Mouse (Mus musculus) midbrain, embryonic 14.5 days (tissue): Measurements from ENCODE around the gene Kank4. TPM values are rescaled to one million over a fixed set of nuclear protein-coding genes. Genes with fewer than 3 reads are reported as not detected.

ENCODE experiments used
- ATAC-seq: fragments of 200-750 bp; cut with Nextera tagmentation; 2 replicates; pipeline ENCODE4 v1.8.0; 2017; ENCODE audit warnings: moderate number of reproducible peaks, moderate library complexity; ENCODE audit not compliant: low FRiP score, low TSS enrichment
- DNase-seq: peaks from one replicate; pipeline ENCODE4 v3.0.0-alpha.2; 2015
- H3K27ac ChIP-seq: fragments of 300-500 bp; sonication (generic); replicated peaks from 2 replicates; pipeline ENCODE4 v1.5.1; 2014; ENCODE audit warnings: mild to moderate bottlenecking, low read depth, low read length, moderate library complexity
- H3K27me3 ChIP-seq: fragments of 300-500 bp; sonication (generic); 2 replicates; pipeline ENCODE4 v1.6.1; 2014; ENCODE audit warnings: low read length, control low read depth, mixed read lengths; ENCODE audit not compliant: control insufficient read depth, insufficient read depth
- H3K36me3 ChIP-seq: fragments of 300-500 bp; sonication (generic); 2 replicates; pipeline ENCODE4 v1.6.1; 2014; ENCODE audit warnings: low read length, control low read depth; ENCODE audit not compliant: control insufficient read depth, insufficient read depth
- H3K4me1 ChIP-seq: fragments of 300-500 bp; sonication (generic); 2 replicates; pipeline ENCODE4 v1.6.1; 2014; ENCODE audit warnings: mild to moderate bottlenecking, antibody characterized with exemption, low read length, control low read depth; ENCODE audit not compliant: control insufficient read depth, insufficient read depth
- H3K4me2 ChIP-seq: fragments of 300-500 bp; sonication (generic); 2 replicates; pipeline ENCODE4 v1.6.1; 2014; ENCODE audit warnings: mild to moderate bottlenecking, low read length, moderate library complexity
- H3K4me3 ChIP-seq: fragments of 300-500 bp; sonication (generic); replicated peaks from 2 replicates; pipeline ENCODE4 v1.5.1; 2014; ENCODE audit warnings: low read depth, low read length
- H3K9ac ChIP-seq: fragments of 300-500 bp; sonication (generic); replicated peaks from 2 replicates; pipeline ENCODE4 v1.6.1; 2014; ENCODE audit warnings: mild to moderate bottlenecking, low read length, moderate library complexity
- H3K9me3 ChIP-seq: fragments of 300-500 bp; sonication (generic); 2 replicates; pipeline ENCODE4 v1.6.1; 2016; ENCODE audit warnings: low read length, control low read depth, mixed read lengths; ENCODE audit not compliant: control insufficient read depth
- WGBS: fragments of 180-500 bp; shearing (Covaris S2); extraction: QIAGEN DNeasy Blood & Tissue Kit; methylation state at CpG from one replicate; pipeline ENCODE4 v1.1.7; 2014; 5-methylcytosine and 5-hydroxymethylcytosine counted together
- polyA plus RNA-seq: library from polyadenylated mRNA; unstranded; fragments of >200 nt; fragmentation: Nextera tagmentation; extraction: Ambion mirVana; gene quantifications from 2 replicates; pipeline ENCODE4 v1.2.1, GENCODE M21; 2014

Kank4 gene
- polyA plus RNA-seq, 1 experiment from 2014 or later = 0.50 TPM

DNA sequence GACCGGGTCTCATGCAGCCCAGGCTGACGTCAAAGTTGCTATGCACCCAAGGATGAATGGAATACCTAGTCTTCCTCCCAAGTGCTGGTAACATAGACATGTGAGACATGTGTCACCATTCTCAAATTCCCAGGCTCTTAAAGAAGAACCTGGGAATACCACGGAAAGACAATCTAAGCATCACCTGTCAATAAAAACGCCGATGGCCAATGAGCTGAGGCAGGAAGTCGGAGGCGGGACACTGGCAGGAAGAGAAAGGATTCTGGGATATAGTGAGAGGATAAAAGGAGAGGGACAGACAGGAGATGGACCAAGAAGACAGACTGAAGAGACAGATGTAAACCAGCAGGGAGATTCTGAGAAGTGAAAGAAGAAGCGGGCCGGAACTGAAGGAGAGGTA is 23.9 kb downstream of the Kank4 start:
- H3K4me3 ChIP-seq = no peak overlapping the region
- no peaks in the 10 kb centered on the region for H3K36me3 ChIP-seq
- ATAC-seq (no peak), DNase-seq (no peak)
- no peak overlapping the region for H3K4me2 ChIP-seq
- WGBS = 94% methylated on average over 9 of the region's 9 CpGs
- no peaks in the 10 kb centered on the region for H3K9me3 ChIP-seq
- H3K4me1 ChIP-seq = peaks cover 19% of the 10 kb centered on the region
- no peak overlapping the region for H3K9ac ChIP-seq
- H3K27ac ChIP-seq = no peak overlapping the region
- no peaks in the 10 kb centered on the region for H3K27me3 ChIP-seq

DNA sequence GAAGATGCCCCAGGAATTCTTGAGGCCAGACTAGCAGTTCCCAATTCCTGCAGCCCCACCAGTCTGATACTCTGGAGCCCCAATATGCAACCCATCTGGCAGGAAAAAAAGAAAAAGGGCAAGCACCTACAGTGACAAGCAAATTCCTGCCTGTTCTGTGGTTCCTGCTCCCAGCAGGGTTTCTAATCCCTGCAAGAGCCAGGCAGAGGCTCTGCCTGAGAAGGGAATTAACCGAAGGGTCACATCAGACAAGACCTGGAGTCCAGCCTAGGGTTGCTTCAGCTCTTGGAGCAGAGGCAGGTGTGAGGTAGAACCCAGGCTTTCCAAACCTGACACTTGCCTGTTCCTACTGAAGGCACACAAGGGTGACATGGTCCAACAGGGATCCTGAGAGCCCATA is 26.6 kb downstream of the Kank4 start:
- ATAC-seq = no peak
- peaks cover 15% of the 10 kb centered on the region for H3K4me1 ChIP-seq
- H3K36me3 ChIP-seq = no peaks in the 10 kb centered on the region
- no peak overlapping the region for H3K27ac ChIP-seq
- no peak overlapping the region for H3K4me3 ChIP-seq
- H3K27me3 ChIP-seq = no peaks in the 10 kb centered on the region
- 27% methylated on average over 1 of the region's 1 CpGs for WGBS
- H3K9ac ChIP-seq = no peak overlapping the region
- no peak for DNase-seq
- no peaks in the 10 kb centered on the region for H3K9me3 ChIP-seq
- no peak overlapping the region for H3K4me2 ChIP-seq

DNA sequence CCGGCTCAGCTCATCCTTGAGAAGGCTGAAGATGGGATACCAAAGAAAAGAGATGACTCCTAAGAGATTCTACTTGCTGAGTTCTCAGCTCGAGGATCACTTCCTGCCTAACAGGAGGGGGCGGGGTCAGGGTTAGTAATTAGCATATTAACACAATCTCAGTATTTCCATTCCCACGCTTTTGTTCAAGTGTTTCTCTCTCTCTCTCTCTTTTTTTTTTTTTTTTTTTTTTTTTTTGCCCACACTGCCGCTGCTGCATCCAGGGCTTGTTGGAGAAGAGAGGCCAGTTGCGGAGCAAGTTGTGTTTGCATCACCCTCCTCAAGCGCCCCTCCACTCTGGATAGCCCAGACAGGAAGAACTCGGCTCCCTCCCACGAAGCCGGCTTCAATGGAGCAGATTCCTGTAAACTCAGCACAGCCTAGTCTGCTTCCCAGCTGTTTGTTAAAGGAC is 27.5 kb downstream of the Kank4 start:
- H3K9me3 ChIP-seq = no peaks in the 10 kb centered on the region
- H3K27me3 ChIP-seq = no peaks in the 10 kb centered on the region
- no peak overlapping the region for H3K9ac ChIP-seq
- H3K36me3 ChIP-seq = no peaks in the 10 kb centered on the region
- H3K4me3 ChIP-seq = peak overlapping the region; percentile 24
- H3K27ac ChIP-seq = no peak overlapping the region
- DNase-seq (peak; percentile 74), ATAC-seq (peak; percentile 41; the same call in 1 of the 2 replicates)
- H3K4me2 ChIP-seq = peak overlapping the region; percentile 51
- 8% methylated on average over 10 of the region's 10 CpGs for WGBS
- H3K4me1 ChIP-seq = peaks cover 15% of the 10 kb centered on the region

GRCm38 (mm10) chr4:98789133-98789765 is 28.1 kb downstream of the Kank4 start:
- no peak for ATAC-seq
- H3K36me3 ChIP-seq = no peaks in the 10 kb centered on the region
- H3K4me2 ChIP-seq = peak overlapping the region; percentile 51
- peak overlapping the region; percentile 24 for H3K4me3 ChIP-seq
- H3K9me3 ChIP-seq = no peaks in the 10 kb centered on the region
- no peak overlapping the region for H3K9ac ChIP-seq
- peak; percentile 25 for DNase-seq
- WGBS = 66% methylated on average over 7 of the region's 7 CpGs
- H3K27me3 ChIP-seq = no peaks in the 10 kb centered on the region
- H3K4me1 ChIP-seq = peaks cover 15% of the 10 kb centered on the region
- no peak overlapping the region for H3K27ac ChIP-seq

DNA sequence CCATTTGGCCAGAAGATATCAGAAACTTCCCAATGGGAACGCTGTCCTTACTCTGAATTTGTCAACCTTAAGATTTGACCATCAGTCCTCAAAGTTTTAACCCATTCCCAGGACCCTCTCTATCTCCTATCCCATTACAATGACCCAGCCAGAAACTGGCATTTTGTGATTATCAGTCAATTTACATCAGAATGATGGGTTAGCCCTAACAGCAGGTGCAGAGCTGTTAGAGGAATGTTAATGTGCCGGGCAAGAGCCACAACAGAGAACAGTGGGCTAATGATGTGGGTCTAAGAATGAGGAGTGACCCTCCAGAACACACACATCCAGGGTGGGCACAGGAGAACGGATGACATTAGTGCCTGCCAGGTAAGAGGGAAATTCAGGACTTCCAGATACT is 31.1 kb downstream of the Kank4 start:
- WGBS = 25% methylated on average over 3 of the region's 3 CpGs
- DNase-seq (no peak), ATAC-seq (no peak)
- no peak overlapping the region for H3K4me3 ChIP-seq
- no peak overlapping the region for H3K4me2 ChIP-seq
- H3K4me1 ChIP-seq = peaks cover 15% of the 10 kb centered on the region
- no peak overlapping the region for H3K9ac ChIP-seq
- H3K9me3 ChIP-seq = no peaks in the 10 kb centered on the region
- H3K27ac ChIP-seq = no peak overlapping the region
- no peaks in the 10 kb centered on the region for H3K27me3 ChIP-seq
- no peaks in the 10 kb centered on the region for H3K36me3 ChIP-seq

DNA sequence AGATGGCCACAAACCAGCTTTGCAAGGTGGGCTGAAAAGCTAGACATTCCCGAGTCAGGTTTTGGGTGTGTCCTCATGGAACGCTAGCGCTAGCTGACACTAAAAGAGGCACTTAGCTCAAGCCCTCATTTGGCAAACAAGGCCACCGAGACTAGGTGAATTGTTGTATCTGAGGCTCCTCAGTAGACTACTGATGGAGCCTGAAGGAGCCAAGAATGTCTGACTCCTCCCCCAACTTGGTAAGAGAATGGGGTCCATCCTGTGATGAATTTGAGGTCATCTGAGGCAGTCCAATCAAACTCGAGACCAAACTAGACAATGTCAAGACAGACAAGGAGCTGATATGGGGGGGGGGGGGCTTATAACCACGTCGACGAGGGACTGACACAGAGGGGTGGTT is 31.5 kb downstream of the Kank4 start:
- Histone ChIP-seq H3K27me3 (no peaks in the 10 kb centered on the region), H3K4me2 (no peak overlapping the region), H3K4me3 (no peak overlapping the region), H3K36me3 (no peaks in the 10 kb centered on the region), H3K9me3 (no peaks in the 10 kb centered on the region), H3K9ac (no peak overlapping the region), H3K27ac (no peak overlapping the region), H3K4me1 (peaks cover 15% of the 10 kb centered on the region)
- DNase-seq = no peak
- ATAC-seq = no peak
- 53% methylated on average over 8 of the region's 8 CpGs for WGBS

GRCm38 (mm10) chr4:98778219-98778618 is 39.1 kb downstream of the Kank4 start:
- Histone ChIP-seq H3K9ac (no peak overlapping the region), H3K27me3 (no peaks in the 10 kb centered on the region), H3K27ac (no peak overlapping the region), H3K4me1 (peaks cover 4% of the 10 kb centered on the region; the same call in 1 of the 2 replicates), H3K36me3 (no peaks in the 10 kb centered on the region), H3K4me3 (no peak overlapping the region), H3K4me2 (peak overlapping the region; percentile 37), H3K9me3 (no peaks in the 10 kb centered on the region)
- ATAC-seq (no peak), DNase-seq (no peak)
- 19% methylated on average over 16 of the region's 16 CpGs for WGBS

GRCm38 (mm10) chr4:98777464-98777863 is 39.9 kb downstream of the Kank4 start:
- H3K9me3 ChIP-seq = no peaks in the 10 kb centered on the region
- WGBS = 88% methylated on average over 6 of the region's 6 CpGs
- no peak overlapping the region for H3K27ac ChIP-seq
- no peaks in the 10 kb centered on the region for H3K27me3 ChIP-seq
- H3K4me3 ChIP-seq = no peak overlapping the region
- H3K36me3 ChIP-seq = no peaks in the 10 kb centered on the region
- no peak for ATAC-seq
- H3K9ac ChIP-seq = no peak overlapping the region
- H3K4me1 ChIP-seq = peaks cover 4% of the 10 kb centered on the region; the same call in 1 of the 2 replicates
- no peak overlapping the region for H3K4me2 ChIP-seq
- DNase-seq = no peak

DNA sequence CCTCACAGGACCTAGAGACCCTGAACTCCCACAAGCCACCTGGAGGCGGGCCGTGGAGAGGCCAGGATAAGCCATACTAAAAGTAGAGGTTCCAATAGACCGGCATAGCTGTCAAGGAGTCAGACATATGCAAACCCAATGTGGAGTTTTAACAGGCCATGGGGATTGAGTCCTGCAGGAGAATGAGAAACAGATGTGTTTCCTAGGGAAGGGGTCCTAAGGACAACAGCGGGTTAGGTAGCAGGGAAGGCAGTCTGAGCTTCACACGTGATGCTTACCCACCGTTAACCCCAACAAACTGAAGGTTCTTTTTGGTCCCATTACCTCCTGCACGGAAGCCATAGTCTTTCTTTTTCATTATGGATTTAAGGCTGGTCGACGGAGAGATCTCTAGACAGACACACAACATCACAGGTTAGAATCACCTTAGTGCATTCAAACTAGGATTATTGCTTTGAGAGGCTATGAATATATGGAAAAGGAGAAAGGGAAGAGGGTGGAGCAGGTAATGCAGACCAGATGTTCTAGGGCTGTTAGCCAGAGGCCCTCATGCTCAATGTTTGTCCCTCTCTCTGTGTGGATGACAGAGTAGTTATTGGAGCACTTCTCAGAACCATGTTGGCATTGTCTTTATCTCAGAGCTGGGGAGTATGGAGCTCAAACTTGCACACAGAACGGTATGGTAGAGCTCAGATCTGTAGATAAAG is 40.5 kb downstream of the Kank4 start:
- Histone ChIP-seq H3K4me2 (no peak overlapping the region), H3K27me3 (no peaks in the 10 kb centered on the region), H3K9me3 (no peaks in the 10 kb centered on the region), H3K9ac (no peak overlapping the region), H3K27ac (no peak overlapping the region), H3K4me3 (no peak overlapping the region), H3K36me3 (no peaks in the 10 kb centered on the region), H3K4me1 (peaks cover 4% of the 10 kb centered on the region; the same call in 1 of the 2 replicates)
- no peak for ATAC-seq
- DNase-seq = no peak
- 94% methylated on average over 10 of the region's 10 CpGs for WGBS
